Mouse (Mus musculus) yolk sac, embryonic 10.5 days (tissue): ENCODE measurements around the gene Scn8a.

Experiments used
- DNase-seq: peaks from one replicate; pipeline ENCODE4 v3.0.0-alpha.2; 2017; ENCODE audit warnings: low spot score

Scn8a gene

GRCm38 (mm10) chr15:101041966-101042365 is 172.3 kb downstream of the Scn8a start:
- no peak for DNase-seq

DNA sequence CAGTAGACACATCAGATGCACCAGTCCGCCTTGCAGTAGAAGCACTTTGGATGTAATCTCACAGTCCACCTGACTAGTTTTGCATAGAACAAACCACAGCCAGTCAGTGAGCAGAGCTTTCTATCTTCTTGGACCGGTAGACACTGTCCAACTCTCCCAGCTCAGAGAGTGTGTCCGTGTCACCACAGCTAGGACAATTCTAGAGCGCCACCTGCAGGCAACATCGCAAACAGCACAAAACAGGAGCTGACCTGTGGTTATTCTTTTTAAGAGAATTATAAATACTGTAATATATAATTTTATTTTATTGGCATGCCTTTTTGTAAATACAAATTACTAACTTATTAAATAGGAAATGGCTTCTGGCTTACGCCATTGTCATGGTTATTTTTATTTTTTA is 173.0 kb downstream of the Scn8a start:
- peak; percentile 52 for DNase-seq

GRCm38 (mm10) chr15:101044531-101044930 is 174.9 kb downstream of the Scn8a start:
- DNase-seq = no peak

DNA sequence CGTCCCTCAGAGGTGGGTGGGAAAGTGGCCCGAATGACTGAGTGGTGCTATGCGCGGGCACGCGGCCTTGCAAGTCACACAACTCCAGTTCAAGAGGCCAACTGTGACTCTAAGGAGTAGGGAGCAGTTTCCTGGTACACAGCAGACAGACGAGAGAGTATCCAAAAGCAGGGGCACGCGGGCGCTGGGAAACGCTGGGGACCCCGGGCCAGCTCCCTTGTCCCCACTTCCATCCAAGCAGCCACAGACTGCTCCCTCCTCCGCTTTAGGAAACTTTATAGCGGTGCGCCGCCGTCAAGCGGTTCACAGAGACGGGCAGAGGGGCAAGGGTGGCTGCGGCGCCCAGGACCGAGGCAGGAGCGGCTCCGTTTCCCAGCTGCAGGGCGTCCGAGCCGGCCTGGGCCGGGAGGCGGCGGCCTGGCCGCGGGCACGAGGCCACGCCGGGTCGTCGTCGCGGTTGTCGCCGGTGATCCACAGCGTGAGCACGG is 176.4 kb downstream of the Scn8a start:
- no peak for DNase-seq

- peak; percentile 42 for DNase-seq
These were observed 177.0 kb downstream of the Scn8a start for GRCm38 (mm10) chr15:101046527-101047193.

DNA sequence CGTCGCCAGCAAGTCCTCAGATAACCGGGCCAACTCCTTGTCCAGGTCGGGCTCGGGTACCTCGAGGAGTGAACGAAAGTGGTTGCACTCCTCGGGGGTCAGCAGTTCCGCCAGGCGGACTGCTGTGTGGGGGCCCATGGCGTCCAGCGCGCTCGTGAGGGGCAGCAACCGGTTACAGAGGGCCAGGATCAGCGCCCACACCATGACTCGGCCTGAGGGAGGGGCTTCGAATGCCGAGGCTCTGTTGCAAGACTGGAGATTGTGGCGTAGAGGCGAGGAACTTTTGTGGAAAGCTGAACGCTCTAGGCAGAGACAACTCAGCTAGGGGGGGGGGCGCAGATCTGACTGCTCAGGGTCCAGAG is 177.5 kb downstream of the Scn8a start, which contains the start of gene Gm47841:
Gene Gm47841 (minus strand): TSS at position 204 of the 362 bp plus-strand sequence.
- no peak for DNase-seq

DNA sequence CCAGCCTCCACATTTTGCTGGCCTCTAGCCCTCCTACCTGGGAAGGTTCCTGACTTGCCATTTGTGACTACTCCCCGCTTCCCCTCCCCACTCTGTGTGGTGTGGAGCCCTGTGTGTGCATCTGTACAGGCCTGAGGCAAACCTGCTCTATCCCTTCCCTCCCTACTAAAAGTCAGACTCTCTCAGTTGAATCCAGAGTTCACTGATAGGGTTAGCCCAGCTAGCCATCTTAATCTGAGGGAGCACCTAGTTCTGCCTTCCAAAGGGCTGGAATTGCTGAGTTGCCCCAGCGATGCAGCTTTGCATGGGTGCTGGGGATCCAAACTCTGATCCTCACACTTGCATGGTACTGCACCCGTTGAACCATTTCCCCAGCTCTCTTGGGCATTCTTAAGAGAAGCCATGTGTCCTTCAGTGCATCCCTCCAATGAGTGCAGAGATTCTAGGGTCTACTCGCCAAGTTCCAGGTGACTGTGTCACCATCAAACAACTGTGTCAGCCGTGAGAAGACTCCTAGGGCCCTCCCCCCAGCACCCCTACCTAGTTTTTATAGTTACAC is 178.8 kb downstream of the Scn8a start:
- no peak for DNase-seq

DNA sequence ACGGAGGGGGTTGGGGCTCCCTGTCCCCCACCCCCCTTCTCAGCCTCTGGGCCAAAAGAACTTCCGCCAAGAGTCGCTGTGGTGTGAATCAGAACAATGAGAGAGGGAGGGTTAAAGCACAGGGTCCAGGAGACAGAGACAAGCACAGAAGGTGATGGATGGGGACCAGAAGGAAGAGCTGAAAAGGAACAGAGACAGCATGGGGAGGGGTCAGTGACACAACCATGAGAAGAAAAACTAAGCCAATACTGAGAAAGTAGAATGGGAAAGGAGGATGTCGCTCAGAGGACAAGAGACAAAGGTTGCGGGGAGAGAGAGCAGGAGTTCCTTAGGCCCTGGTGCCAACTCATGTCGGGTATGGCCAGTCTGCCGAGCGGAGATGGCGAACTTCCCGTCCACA is 182.2 kb downstream of the Scn8a start:
- no peak for DNase-seq

DNA sequence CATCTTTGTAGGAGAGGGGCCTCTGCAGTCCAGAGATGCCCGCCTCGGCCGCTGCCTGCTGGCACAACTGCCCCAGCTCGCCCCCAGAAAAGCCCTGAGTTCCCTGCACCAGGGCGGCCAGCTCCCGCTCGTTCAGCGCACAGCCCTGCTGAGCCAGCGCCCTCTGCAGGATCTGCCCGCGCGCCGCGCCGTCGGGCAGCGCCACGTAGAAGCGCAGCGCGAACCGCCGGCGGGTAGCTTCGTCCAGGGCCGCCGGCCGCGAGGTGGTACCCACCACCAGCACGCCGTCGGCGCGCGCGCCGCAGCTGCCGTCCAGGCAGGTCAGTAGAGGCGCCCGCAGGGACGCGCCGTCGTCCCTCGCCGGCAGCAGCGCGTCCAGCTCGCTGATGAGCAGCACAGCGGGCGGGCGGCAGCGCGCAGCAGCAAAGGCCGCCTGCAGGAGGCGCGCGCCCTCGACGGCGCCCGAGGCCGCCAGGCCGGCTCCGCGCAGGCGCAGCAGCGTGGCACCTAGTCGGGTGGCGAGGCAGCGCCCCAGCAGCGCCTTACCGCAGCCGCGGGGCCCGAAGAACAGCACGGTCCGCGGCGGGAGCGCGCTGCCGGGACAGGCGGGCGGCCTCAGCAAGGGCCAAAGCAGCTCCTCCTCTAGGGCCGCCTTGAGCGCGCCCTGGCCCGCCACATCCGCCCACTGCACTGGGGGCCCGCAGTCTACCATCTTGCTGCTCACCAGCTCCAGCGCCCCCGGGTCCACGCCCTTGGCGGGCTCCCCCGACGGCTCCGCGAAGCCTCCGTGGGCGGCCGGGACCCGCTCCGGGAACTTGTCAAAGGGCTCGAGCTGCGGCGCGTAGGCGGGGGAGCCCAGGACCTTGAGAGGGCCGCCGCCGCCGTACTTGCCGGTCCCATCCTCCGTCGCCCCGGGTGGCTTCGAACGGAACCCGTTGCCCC is 183.2 kb downstream of the Scn8a start:
- no peak for DNase-seq

DNA sequence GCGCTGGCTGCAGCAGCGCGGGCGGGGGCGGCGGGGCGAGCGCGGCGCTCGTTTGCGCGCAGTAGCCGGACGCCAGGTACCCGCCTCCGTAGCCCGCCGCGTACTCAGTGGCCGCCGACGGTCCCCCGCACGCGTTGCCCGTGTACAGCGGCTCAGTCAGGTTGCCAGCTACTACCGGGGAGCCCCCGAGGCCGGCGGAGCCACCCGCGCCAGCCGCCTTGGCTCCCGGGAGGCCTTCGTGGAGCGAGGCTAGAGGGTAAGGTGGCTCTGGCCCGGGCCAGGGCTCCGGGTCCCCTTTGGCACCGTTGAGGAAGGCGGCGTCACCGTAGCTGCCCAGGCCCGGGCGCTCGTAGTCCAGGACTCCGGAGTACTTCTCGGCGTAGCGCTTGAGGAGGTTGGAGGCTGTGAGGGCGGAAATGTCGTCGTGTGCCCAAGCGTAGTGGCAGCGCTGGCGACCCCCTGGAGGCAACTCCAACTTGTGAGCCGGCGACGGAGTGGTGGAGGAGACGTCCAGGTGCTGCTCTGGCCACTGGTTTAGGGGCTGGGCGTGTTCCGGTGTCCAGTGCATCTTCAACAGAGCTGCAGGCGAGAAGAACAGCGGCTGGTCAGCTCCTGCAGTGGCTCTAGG is 184.3 kb downstream of the Scn8a start:
- no peak for DNase-seq

- DNase-seq = no peak
These were observed 184.9 kb downstream of the Scn8a start for GRCm38 (mm10) chr15:101054541-101054940.

GRCm38 (mm10) chr15:101056225-101056624 is 186.6 kb downstream of the Scn8a start:
- DNase-seq = peak; percentile 56

- no peak for DNase-seq
These were observed 190.1 kb downstream of the Scn8a start for GRCm38 (mm10) chr15:101059570-101060279.

DNA sequence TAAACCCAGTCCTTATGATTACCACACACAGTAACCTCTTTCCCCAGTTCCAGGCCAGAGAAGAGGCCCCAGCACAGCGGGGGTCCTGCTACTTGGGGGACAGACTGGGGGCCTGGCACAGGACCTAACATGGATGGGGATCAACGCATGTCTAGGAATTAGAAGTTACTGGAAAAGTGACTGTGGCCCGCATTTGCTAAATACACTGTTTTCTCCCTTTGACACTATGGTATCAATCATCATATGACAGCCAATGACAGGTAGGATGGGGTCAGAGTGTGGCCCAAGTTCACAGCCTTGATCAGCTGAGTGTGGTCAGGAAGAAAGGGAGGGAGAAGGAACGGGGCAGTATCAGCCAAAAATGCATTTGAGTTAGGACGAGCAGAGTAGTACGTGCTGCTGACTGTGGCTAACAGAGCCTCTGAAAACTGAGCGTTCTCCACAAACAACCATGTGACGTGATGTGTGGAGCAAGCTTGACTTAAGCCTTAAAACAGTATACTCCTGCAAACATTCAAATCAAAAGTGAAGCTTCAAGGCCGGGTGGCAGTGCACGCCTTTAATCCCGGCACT is 190.7 kb downstream of the Scn8a start:
- DNase-seq = no peak

DNA sequence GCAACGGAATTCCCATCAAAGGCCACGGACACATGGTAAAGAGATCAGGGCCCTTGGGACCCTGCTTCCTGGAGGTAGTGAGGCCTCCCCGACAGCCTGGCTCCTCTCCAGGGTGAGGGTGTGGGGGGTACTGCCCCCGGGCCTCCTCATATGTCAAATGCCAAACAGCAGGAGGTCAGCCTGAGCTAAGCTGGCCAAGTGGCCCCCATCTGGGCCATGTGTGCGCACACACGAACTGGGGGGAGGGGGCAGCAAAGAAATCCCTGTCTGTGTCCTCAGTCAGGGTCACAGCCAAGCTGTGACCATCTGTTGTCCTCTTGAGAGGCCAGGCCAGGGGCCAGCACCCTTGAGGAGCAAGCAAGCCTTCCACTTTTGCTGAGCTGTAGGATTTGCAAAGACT is 195.4 kb downstream of the Scn8a start:
- DNase-seq = no peak

DNA sequence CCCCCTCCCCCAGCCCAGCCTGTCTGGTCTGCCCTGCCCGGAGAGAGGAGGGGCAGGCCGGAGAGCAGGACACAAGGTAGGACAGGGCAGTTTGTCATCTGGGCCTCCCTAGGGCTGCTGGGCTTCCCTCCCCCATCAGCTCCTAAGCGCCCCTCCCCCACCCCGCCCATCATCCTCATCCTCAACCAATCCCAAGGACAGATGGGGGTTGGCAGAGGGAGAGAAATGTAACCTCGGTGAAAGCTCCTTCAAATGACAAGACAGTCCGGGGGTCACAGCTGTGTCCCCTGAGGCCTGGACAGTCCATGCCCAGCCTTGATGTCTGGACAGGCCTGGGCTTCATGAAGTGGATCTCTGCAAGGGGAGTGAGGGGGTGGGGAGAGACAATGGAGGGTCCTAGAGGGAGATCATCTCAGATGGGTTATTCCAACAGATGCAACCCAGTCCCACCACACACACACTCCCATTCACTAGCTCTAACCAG is 196.7 kb downstream of the Scn8a start:
- no peak for DNase-seq

GRCm38 (mm10) chr15:101066920-101067696 is 197.4 kb downstream of the Scn8a start:
- DNase-seq = no peak

DNA sequence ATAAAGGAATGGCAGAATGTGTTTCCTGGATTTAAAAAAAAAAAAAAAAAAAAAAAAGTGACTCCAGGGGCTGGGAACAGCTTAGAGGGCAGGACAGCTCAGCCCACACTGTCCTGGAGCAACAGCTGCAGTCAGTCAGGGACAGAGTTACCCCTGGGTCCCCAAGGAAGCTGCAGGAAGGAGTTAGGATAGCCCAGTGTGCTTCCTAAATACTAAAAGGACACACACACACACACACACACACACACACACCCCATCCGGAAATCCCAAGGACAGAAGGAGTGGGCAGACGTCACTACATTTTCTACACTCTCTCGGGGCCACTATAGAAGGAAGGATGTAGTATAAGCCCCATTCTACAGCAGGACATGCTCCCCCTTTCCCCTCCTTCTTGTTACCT is 198.4 kb downstream of the Scn8a start:
- no peak for DNase-seq

DNA sequence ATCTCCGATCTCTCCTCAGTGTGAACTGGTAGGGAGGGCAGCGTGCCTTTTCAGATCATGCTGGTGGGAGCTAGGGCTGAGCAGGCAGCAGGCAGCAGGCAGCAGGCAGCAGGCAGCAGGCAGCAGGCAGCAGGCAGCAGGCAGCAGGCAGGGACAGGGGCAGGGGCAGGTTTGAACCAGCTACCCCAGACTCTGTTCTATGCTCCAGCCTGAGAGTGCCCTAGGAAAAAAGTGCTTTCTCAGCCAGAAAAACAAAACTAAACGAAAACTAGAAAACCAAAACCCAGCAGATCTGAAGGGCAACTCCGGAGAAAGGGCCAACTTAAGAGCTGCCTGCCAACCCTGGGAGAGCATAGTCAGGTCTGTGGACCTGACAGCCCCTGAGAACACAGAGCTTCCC is 199.0 kb downstream of the Scn8a start:
- no peak for DNase-seq

DNA sequence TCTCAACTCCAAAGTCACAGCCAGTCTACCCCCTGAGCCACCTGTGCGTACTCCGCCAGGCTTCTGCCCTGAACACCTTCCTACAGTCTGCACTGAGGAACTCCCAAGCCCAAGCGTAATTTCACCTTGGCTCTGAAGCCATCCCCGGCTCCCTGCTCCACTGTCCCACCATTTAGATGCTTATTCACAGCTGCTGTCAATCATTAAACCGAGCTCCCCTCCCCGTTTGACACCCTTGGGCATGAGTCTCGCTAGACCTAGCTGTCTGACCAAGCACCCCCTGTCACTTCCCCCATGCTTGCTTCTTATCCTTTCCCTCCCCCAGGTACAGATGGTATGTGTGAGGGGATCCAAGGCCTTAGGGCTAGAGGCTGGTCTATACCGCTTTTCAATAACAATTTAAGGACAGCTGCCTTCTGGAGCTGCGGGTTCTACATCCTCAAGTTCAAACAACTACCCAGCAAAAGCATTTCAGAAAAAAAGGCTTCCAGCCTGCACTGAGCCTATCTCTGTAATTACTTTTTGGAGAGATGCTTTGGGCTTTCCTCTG is 200.1 kb downstream of the Scn8a start:
- peak; percentile 74 for DNase-seq
